In the genomic region with DNA sequence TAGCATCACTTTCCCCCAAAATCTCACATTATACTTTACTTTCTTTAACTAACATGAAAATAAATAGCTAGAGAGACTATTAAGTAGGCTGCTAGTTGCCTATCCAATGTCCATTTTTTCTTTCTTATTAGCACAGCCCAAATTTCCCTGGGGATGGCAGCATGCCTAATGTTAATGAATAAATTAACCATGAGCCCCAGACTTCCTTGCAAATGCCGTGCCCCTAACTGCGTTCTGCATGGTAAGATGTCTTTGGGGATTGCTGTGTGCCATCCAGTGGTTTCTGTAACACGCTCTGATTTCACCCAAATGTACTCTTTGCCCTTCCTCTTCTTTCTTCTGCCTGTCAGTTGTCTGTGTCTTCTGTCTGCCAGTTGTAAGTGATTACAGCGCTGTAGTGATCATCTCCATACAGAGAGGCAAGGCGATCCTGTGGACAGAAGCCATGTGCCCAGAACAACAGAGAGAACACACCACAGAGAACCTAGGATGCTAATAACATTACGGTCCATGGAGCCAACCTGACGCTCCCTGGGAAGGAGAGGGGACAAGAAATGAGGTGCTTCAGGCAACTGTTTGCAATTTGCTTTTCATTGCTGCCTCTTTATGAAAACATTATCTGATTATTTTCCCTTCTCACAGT, we compare ENCODE assay signal across 17 mouse cellular contexts.
DNase-seq lines count a peak whose midpoint lies in the region; ATAC-seq and TF ChIP-seq lines count a peak whose summit lies in the region.
"Had no signal": no experiment of that assay in that cellular context is flagged by ENCODE, and none has a peak within 500 bp of the region (broad histone marks: within the 10 kb centered on the region; RNA-seq: fewer than 3 reads in every experiment).

No protein-coding gene starts in this region.

- H3K9ac ChIP-seq in forebrain, embryonic 12.5 days: no peak overlapping the region
- no peak overlapping the region for H3K9ac ChIP-seq in forebrain, embryonic 11.5 days (ENCODE audit: low read length)
- no peak overlapping the region for H3K9ac ChIP-seq in midbrain, embryonic 14.5 days (replicated peaks; ENCODE audit: low read length)
- no peak overlapping the region for H3K9ac ChIP-seq in midbrain, embryonic 16.5 days (ENCODE audit: low read depth, low read length)
- H3K9ac ChIP-seq in hindbrain, embryonic 15.5 days: no peak overlapping the region
- H3K9ac ChIP-seq in heart, adult 2 months (ENCODE audit: low read depth, low read length): no peak overlapping the region
- H3K9ac ChIP-seq: stomach, embryonic 15.5 days had no signal

- TF ChIP-seq CTCF in heart, adult 2 months (IDR thresholded peaks at IDR 0.05): no peak

- intact Hi-C loops in heart, adult 2 months (cut with DNase I): no loop called here

- no peaks in the 10 kb centered on the region for H3K79me2 ChIP-seq in heart, adult 2 months (replicated peaks; ENCODE audit: control insufficient read depth, insufficient read depth, low read length)

- H3K9me3 ChIP-seq in forebrain, embryonic 12.5 days: no peaks in the 10 kb centered on the region
- H3K9me3 ChIP-seq in forebrain, embryonic 11.5 days (ENCODE audit: control insufficient read depth, low read length): no peaks in the 10 kb centered on the region
- no peaks in the 10 kb centered on the region for H3K9me3 ChIP-seq in midbrain, embryonic 14.5 days (ENCODE audit: control insufficient read depth, low read length)
- H3K9me3 ChIP-seq in midbrain, embryonic 16.5 days (replicated peaks; ENCODE audit: control insufficient read depth, low read length, poor library complexity, severe bottlenecking): no peaks in the 10 kb centered on the region
- H3K9me3 ChIP-seq in hindbrain, embryonic 15.5 days: no peaks in the 10 kb centered on the region
- H3K9me3 ChIP-seq: megakaryocyte, embryonic 14.5 days; stomach, embryonic 15.5 days had no signal

- 75% methylated on average over 7 of the region's 7 CpGs for WGBS in forebrain, embryonic 12.5 days
- WGBS in forebrain, embryonic 11.5 days: 72% methylated on average over 7 of the region's 7 CpGs
- WGBS in midbrain, embryonic 14.5 days: 37% methylated on average over 7 of the region's 7 CpGs
- 34% methylated on average over 7 of the region's 7 CpGs for WGBS in midbrain, embryonic 16.5 days
- WGBS in hindbrain, embryonic 15.5 days: 28% methylated on average over 7 of the region's 7 CpGs
- WGBS in heart, adult 2 months: 83% methylated on average over 7 of the region's 7 CpGs

- no peaks in the 10 kb centered on the region for H3K36me3 ChIP-seq in forebrain, embryonic 12.5 days (replicated peaks)
- no peaks in the 10 kb centered on the region for H3K36me3 ChIP-seq in forebrain, embryonic 11.5 days (ENCODE audit: control insufficient read depth, insufficient read depth, low read length)
- H3K36me3 ChIP-seq in midbrain, embryonic 14.5 days (ENCODE audit: control insufficient read depth, insufficient read depth, low read length): no peaks in the 10 kb centered on the region
- H3K36me3 ChIP-seq in midbrain, embryonic 16.5 days (ENCODE audit: control insufficient read depth, insufficient read depth, low read length): no peaks in the 10 kb centered on the region
- H3K36me3 ChIP-seq in hindbrain, embryonic 15.5 days: no peaks in the 10 kb centered on the region
- no peaks in the 10 kb centered on the region for H3K36me3 ChIP-seq in heart, adult 2 months (ENCODE audit: control insufficient read depth, insufficient read depth, low read length)
- H3K36me3 ChIP-seq: stomach, embryonic 15.5 days had no signal

- no peak overlapping the region for H3K27ac ChIP-seq in forebrain, embryonic 12.5 days
- no peak overlapping the region for H3K27ac ChIP-seq in forebrain, embryonic 11.5 days (ENCODE audit: low read depth, low read length)
- peak overlapping the region; percentile 72 for H3K27ac ChIP-seq in midbrain, embryonic 14.5 days (replicated peaks; ENCODE audit: low read depth, low read length)
- no peak overlapping the region for H3K27ac ChIP-seq in midbrain, embryonic 16.5 days (ENCODE audit: low read length)
- H3K27ac ChIP-seq in hindbrain, embryonic 15.5 days (replicated peaks): peak overlapping the region; percentile 45
- H3K27ac ChIP-seq in heart, adult 2 months: no peak overlapping the region
- H3K27ac ChIP-seq: stomach, embryonic 15.5 days had no signal

- DNase-seq in forebrain, embryonic 11.5 days (ENCODE audit: low spot score): no peak
- peak; percentile 62 for DNase-seq in midbrain, embryonic 14.5 days
- no peak for DNase-seq in gastrocnemius, postnatal 25 days
- no peak for DNase-seq in heart, adult 2 months
- DNase-seq: adrenal gland, postnatal 36 days; gastrocnemius, postnatal 36 days; heart, postnatal 4 days; kidney, adult 11 months; kidney, postnatal 14 days; layer of hippocampus, adult 9-11 months; lung, postnatal 10 days; spleen, adult 18-20 months had no signal

- ATAC-seq in forebrain, embryonic 12.5 days (ENCODE audit: low FRiP score): 0 out of 2 replicates have a peak, but pooled peaks have one; percentile 30
- no peak for ATAC-seq in forebrain, embryonic 11.5 days (replicated peaks; ENCODE audit: low FRiP score)
- ATAC-seq in midbrain, embryonic 14.5 days (ENCODE audit: low FRiP score, low TSS enrichment): no peak
- no peak for ATAC-seq in midbrain, embryonic 16.5 days
- ATAC-seq in hindbrain, embryonic 15.5 days (ENCODE audit: low FRiP score, low read depth): 0 out of 2 replicates have a peak, but pooled peaks have one; percentile 39

- H3K4me1 ChIP-seq in forebrain, embryonic 12.5 days: peaks cover 9% of the 10 kb centered on the region
- peaks cover 2% of the 10 kb centered on the region; the same call in 1 of the 2 replicates for H3K4me1 ChIP-seq in forebrain, embryonic 11.5 days (replicated peaks; ENCODE audit: control insufficient read depth, insufficient read depth, low read length)
- H3K4me1 ChIP-seq in midbrain, embryonic 14.5 days (ENCODE audit: control insufficient read depth, insufficient read depth, low read length): peaks cover 9% of the 10 kb centered on the region
- H3K4me1 ChIP-seq in midbrain, embryonic 16.5 days (ENCODE audit: control insufficient read depth, insufficient read depth, low read length): peaks cover 13% of the 10 kb centered on the region
- H3K4me1 ChIP-seq in hindbrain, embryonic 15.5 days (replicated peaks): peaks cover 19% of the 10 kb centered on the region
- peaks cover 2% of the 10 kb centered on the region for H3K4me1 ChIP-seq in heart, adult 2 months (ENCODE audit: control insufficient read depth, insufficient read depth, low read length)
- H3K4me1 ChIP-seq: megakaryocyte, embryonic 14.5 days; stomach, embryonic 15.5 days had no signal

- no peaks in the 10 kb centered on the region for H3K27me3 ChIP-seq in forebrain, embryonic 12.5 days
- H3K27me3 ChIP-seq in forebrain, embryonic 11.5 days (ENCODE audit: control insufficient read depth, insufficient read depth, low read length): no peaks in the 10 kb centered on the region
- H3K27me3 ChIP-seq in midbrain, embryonic 14.5 days (ENCODE audit: control insufficient read depth, insufficient read depth, low read length): no peaks in the 10 kb centered on the region
- no peaks in the 10 kb centered on the region for H3K27me3 ChIP-seq in midbrain, embryonic 16.5 days (ENCODE audit: control insufficient read depth, insufficient read depth, low read depth, low read length)
- no peaks in the 10 kb centered on the region for H3K27me3 ChIP-seq in hindbrain, embryonic 15.5 days
- no peaks in the 10 kb centered on the region for H3K27me3 ChIP-seq in heart, adult 2 months (ENCODE audit: control insufficient read depth, insufficient read depth, low read length)
- H3K27me3 ChIP-seq: stomach, embryonic 15.5 days had no signal

- TF ChIP-seq EP300 in heart, adult 2 months (IDR thresholded peaks at IDR 0.05; ENCODE audit: insufficient read depth, low read depth, low read length): no peak

- TF ChIP-seq POLR2A in heart, adult 2 months (IDR thresholded peaks at IDR 0.05; ENCODE audit: insufficient read depth, low read depth, low read length): no peak

- no peak overlapping the region for H3K4me2 ChIP-seq in forebrain, embryonic 12.5 days
- no peak overlapping the region for H3K4me2 ChIP-seq in forebrain, embryonic 11.5 days (ENCODE audit: low read depth, low read length, severe bottlenecking)
- H3K4me2 ChIP-seq in midbrain, embryonic 14.5 days (ENCODE audit: low read length): no peak overlapping the region
- no peak overlapping the region for H3K4me2 ChIP-seq in midbrain, embryonic 16.5 days (ENCODE audit: low read length)
- peak overlapping the region; percentile 17; the same call in 1 of the 2 replicates for H3K4me2 ChIP-seq in hindbrain, embryonic 15.5 days
- H3K4me2 ChIP-seq: stomach, embryonic 15.5 days had no signal

- no peak overlapping the region for H3K4me3 ChIP-seq in forebrain, embryonic 12.5 days (replicated peaks)
- H3K4me3 ChIP-seq in forebrain, embryonic 11.5 days (ENCODE audit: low read depth, low read length): no peak overlapping the region
- no peak overlapping the region for H3K4me3 ChIP-seq in midbrain, embryonic 14.5 days (replicated peaks; ENCODE audit: low read depth, low read length)
- no peak overlapping the region for H3K4me3 ChIP-seq in midbrain, embryonic 16.5 days (ENCODE audit: low read depth, low read length)
- H3K4me3 ChIP-seq in hindbrain, embryonic 15.5 days: no peak overlapping the region
- no peak overlapping the region for H3K4me3 ChIP-seq in heart, adult 2 months
- H3K4me3 ChIP-seq: megakaryocyte, embryonic 14.5 days; stomach, embryonic 15.5 days had no signal

Comparison
In these comparisons a context has a peak if more than half of its experiments do, and no peak if none do; other contexts are left out.
1. ATAC-seq: peak in forebrain, embryonic 12.5 days (single experiment) and hindbrain, embryonic 15.5 days (single experiment); none in forebrain, embryonic 11.5 days (single experiment), midbrain, embryonic 14.5 days (single experiment) and midbrain, embryonic 16.5 days (single experiment).
2. H3K27ac ChIP-seq: peak in midbrain, embryonic 14.5 days (single experiment) and hindbrain, embryonic 15.5 days (single experiment); none in forebrain, embryonic 12.5 days (single experiment), forebrain, embryonic 11.5 days (single experiment), midbrain, embryonic 16.5 days (single experiment) and heart, adult 2 months (single experiment).